Mouse (Mus musculus) B cell, adult (primary cell): Measurements from ENCODE around the gene 4930430A15Rik. TPM values are rescaled to one million over a fixed set of nuclear protein-coding genes. Genes with fewer than 3 reads are reported as not detected.

Experiments
- total RNA-seq: library from RNA; stranded (reverse); gene quantifications from 4 replicates; pipeline ENCODE4 v1.2.4, GENCODE M21; 2023; ENCODE audit not compliant: inconsistent age

4930430A15Rik gene
- not detected in 4 replicates for total RNA-seq

GRCm38 (mm10) chr2:111229502-111229901 is at the start of gene 4930430A15Rik:
TSS of gene 4930430A15Rik (minus strand) at chr2:111229602.

GRCm38 (mm10) chr2:111274006-111274405 is 44.6 kb upstream of the 4930430A15Rik start, which contains the start of gene Olfr1277:
TSS of gene Olfr1277 (minus strand) at chr2:111274106.

GRCm38 (mm10) chr2:111254216-111254615 is 24.8 kb upstream of the 4930430A15Rik start, which contains the start of gene Olfr1276:
TSS of gene Olfr1276 (plus strand) at chr2:111254516.

GRCm38 (mm10) chr2:111235186-111235585 is 5.8 kb upstream of the 4930430A15Rik start, which contains the start of gene Olfr1275:
TSS of gene Olfr1275 (minus strand) at chr2:111235286.

GRCm38 (mm10) chr2:111152836-111153235 is 76.6 kb downstream of the 4930430A15Rik start, which contains the start of gene Gm15130:
TSS of gene Gm15130 (minus strand) at chr2:111152936.

Other genes starting within 250 kb of the 4930430A15Rik start
- not detected in 4 replicates for gene Gm13941, start 123.6 kb downstream of the 4930430A15Rik start, total RNA-seq
- not detected in 4 replicates for gene Gm15130, start 76.7 kb downstream of the 4930430A15Rik start, total RNA-seq
- gene Olfr1275, start 5.7 kb upstream of the 4930430A15Rik start, total RNA-seq = not detected in 4 replicates
- not detected in 4 replicates for gene Olfr1276, start 24.9 kb upstream of the 4930430A15Rik start, total RNA-seq
- not detected in 4 replicates for gene Olfr1277, start 44.5 kb upstream of the 4930430A15Rik start, total RNA-seq
- not detected in 4 replicates for gene Olfr1278, start 60.5 kb upstream of the 4930430A15Rik start, total RNA-seq
- gene Olfr1279, start 71.0 kb upstream of the 4930430A15Rik start, total RNA-seq = not detected in 4 replicates
- not detected in 4 replicates for gene Olfr1280, start 84.4 kb upstream of the 4930430A15Rik start, total RNA-seq
- not detected in 4 replicates for gene Olfr1281, start 96.9 kb upstream of the 4930430A15Rik start, total RNA-seq
- gene Olfr1282, start 106.5 kb upstream of the 4930430A15Rik start, total RNA-seq = not detected in 4 replicates
- not detected in 4 replicates for gene Olfr1283, start 137.2 kb upstream of the 4930430A15Rik start, total RNA-seq
- not detected in 4 replicates for gene Olfr1284, start 145.9 kb upstream of the 4930430A15Rik start, total RNA-seq
- not detected in 4 replicates for gene Olfr1286, start 193.5 kb upstream of the 4930430A15Rik start, total RNA-seq
- not detected in 4 replicates for gene Olfr1287, start 219.5 kb upstream of the 4930430A15Rik start, total RNA-seq
- not detected in 4 replicates for gene Olfr1288, start 244.5 kb upstream of the 4930430A15Rik start, total RNA-seq